Mouse (Mus musculus): ENCODE measurements around the gene Nme3.

DNA sequence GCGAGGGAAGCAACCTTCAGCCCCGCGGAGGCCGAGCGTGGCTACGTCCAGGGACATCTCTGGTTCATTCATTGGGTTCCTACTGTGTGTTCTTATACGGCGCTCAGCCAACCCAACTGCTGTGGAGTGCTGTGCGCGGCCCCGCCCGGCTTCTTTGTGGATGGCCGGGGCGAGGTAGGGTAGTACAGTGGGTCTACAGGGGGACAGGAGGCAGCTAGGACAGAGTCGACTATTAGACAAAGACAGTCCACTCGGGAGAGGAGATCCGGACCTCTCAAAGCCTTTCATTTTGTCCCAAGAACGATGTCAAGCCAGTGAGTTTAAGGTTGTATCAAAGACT lies 9.4 kb upstream of the Nme3 start:
- TF ChIP-seq CTCF (IDR thresholded peaks at IDR 0.05): no peak
- no peak for TF ChIP-seq EP300 (IDR thresholded peaks at IDR 0.05)
